Mouse (Mus musculus) ES-E14 (cell line): ENCODE data around the gene Iqce.

Experiments used
- CHD2 ChIP-seq: IDR thresholded peaks from 2 replicates; pipeline ENCODE4 v1.6.1; 2014; ENCODE audit warnings: mild to moderate bottlenecking, low read depth, low read length, inconsistent platforms
- ZC3H11A ChIP-seq: IDR thresholded peaks from 2 replicates; pipeline ENCODE4 v1.6.1; 2012; ENCODE audit warnings: low read depth, mild to moderate bottlenecking, inconsistent platforms, low read length, borderline replicate concordance

DNA sequence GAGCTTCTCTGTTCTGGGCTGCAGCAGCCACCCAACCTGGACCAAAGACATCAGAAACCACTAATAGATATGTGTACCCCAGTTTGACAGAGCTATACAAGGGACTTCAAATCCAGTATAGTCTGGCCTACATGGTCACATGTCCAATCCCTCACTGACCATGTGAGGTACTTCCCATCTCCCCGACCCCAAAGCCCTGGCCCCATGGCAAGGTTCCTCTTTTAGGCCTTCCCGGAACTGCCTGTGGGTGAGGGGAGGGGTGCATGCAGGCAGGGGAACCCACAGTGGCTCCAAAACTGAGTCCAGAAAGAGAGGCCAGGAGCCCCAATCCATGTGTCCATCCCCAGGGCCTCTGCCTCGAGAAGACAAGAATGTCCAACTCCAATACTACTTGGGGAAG, 60.1 kb downstream of the Iqce start:
- TF ChIP-seq CHD2, result no peak
- TF ChIP-seq ZC3H11A, result no peak
